Mouse (Mus musculus) bone marrow, adult 2 months (tissue): ENCODE data around the gene Gm9747. TPM values are rescaled to one million over a fixed set of nuclear protein-coding genes. Genes with fewer than 3 reads are reported as not detected.

Experiments
- H3K27ac ChIP-seq: fragments of 200-500 bp; 2 replicates; pipeline ENCODE4 v1.5.1; 2012; ENCODE audit warnings: low read depth, mild to moderate bottlenecking, control low read depth, inconsistent platforms, low read length; ENCODE audit not compliant: control insufficient read depth, poor library complexity, insufficient read depth
- H3K4me1 ChIP-seq: fragments of 200-500 bp; 2 replicates; pipeline ENCODE4 v1.6.1; 2011; ENCODE audit warnings: low read length; ENCODE audit not compliant: control insufficient read depth, insufficient read depth
- H3K4me3 ChIP-seq: fragments of 200-500 bp; replicated peaks from 2 replicates; pipeline ENCODE3; 2011; ENCODE audit warnings: mild to moderate bottlenecking, low read depth, low read length, control low read depth; ENCODE audit not compliant: control insufficient read depth
- CTCF ChIP-seq: fragments of 200-500 bp; IDR thresholded peaks from 2 replicates; pipeline ENCODE4 v1.5.1; 2011; ENCODE audit warnings: low read length, control low read depth; ENCODE audit not compliant: control insufficient read depth, insufficient read depth
- POLR2A ChIP-seq: fragments of 200-500 bp; IDR thresholded peaks from 2 replicates; pipeline ENCODE4 v1.6.1; 2011; ENCODE audit warnings: low read depth, mild to moderate bottlenecking, control low read depth, low read length, borderline replicate concordance; ENCODE audit not compliant: control insufficient read depth
- WGBS: fragments of 180-500 bp; shearing (Covaris S2); methylation state at CpG from one replicate; pipeline ENCODE4 v1.1.7; 2018; 5-methylcytosine and 5-hydroxymethylcytosine counted together
- polyA plus RNA-seq: library from polyadenylated mRNA; stranded (reverse); fragments of >200 nt; gene quantifications from 2 replicates; pipeline ENCODE4 v1.2.4, GENCODE M21; 2011; ENCODE audit warnings: low replicate concordance; ENCODE audit not compliant: missing spikeins, insufficient read depth, insufficient read length

The Gm9747 gene
- polyA plus RNA-seq, 1 experiment = not detected

GRCm38 (mm10) chr1:82284403-82284802 is 51.5 kb downstream of the Gm9747 start:
- H3K27ac ChIP-seq = no peak overlapping the region
- H3K4me3 ChIP-seq = no peak overlapping the region
- 71% methylated on average over 4 of the region's 4 CpGs for WGBS
- no peak for TF ChIP-seq POLR2A
- no peak for TF ChIP-seq CTCF
- peaks cover 3% of the 10 kb centered on the region for H3K4me1 ChIP-seq

Other genes with a start within 250 kb of the Gm9747 start
- 1.7 and 1.9 TPM in 2 replicates for gene Irs1, start 58.3 kb downstream of the Gm9747 start, polyA plus RNA-seq
- gene Rhbdd1, start 83.3 kb downstream of the Gm9747 start, polyA plus RNA-seq = 2.7 and 4.6 TPM in 2 replicates